Mouse (Mus musculus): ENCODE data around the gene Calm5.
"Not testable (repeated sequence)": the region's sequence is repeated elsewhere in the genome, so short reads cannot be mapped to it uniquely, and the experiment has no call there.

Calm5 gene

GRCm38 (mm10) chr13:3853648-3854333, at the start of gene Calm5:
Gene Calm5 (plus strand): TSS chr13:3854173.
- not testable (repeated sequence) for DNase-seq (ENCODE audit: low spot score)

GRCm38 (mm10) chr13:3804186-3804585, 49.8 kb upstream of the Calm5 start, which contains the start of gene Calml3:
Gene Calml3 (minus strand): TSS chr13:3804316.
- no peak for DNase-seq (ENCODE audit: low spot score)

- DNase-seq (ENCODE audit: low spot score): no peak
Measured at GRCm38 (mm10) chr13:3805132-3805531, 48.8 kb upstream of the Calm5 start.

- no peak for DNase-seq (ENCODE audit: low spot score)
Measured at GRCm38 (mm10) chr13:3805638-3806037, 48.3 kb upstream of the Calm5 start.

GRCm38 (mm10) chr13:3807131-3807827, 46.7 kb upstream of the Calm5 start:
- no peak for DNase-seq (ENCODE audit: low spot score)

- DNase-seq (ENCODE audit: low spot score): no peak
Measured at GRCm38 (mm10) chr13:3818012-3818739, 35.8 kb upstream of the Calm5 start.

GRCm38 (mm10) chr13:3818740-3819076, 35.3 kb upstream of the Calm5 start:
- no peak for DNase-seq (ENCODE audit: low spot score)

GRCm38 (mm10) chr13:3822105-3822504, 31.9 kb upstream of the Calm5 start:
- no peak for DNase-seq (ENCODE audit: low spot score)

- no peak for DNase-seq (ENCODE audit: low spot score)
Measured at GRCm38 (mm10) chr13:3825726-3826125, 28.2 kb upstream of the Calm5 start.

GRCm38 (mm10) chr13:3831546-3831945, 22.4 kb upstream of the Calm5 start:
- no peak for DNase-seq (ENCODE audit: low spot score)

- no peak for DNase-seq (ENCODE audit: low spot score)
Measured at GRCm38 (mm10) chr13:3831994-3832393, 22.0 kb upstream of the Calm5 start.

- no peak for DNase-seq (ENCODE audit: low spot score)
Measured at GRCm38 (mm10) chr13:3832450-3832849, 21.5 kb upstream of the Calm5 start.

- DNase-seq (ENCODE audit: low spot score): not testable (repeated sequence)
Measured at GRCm38 (mm10) chr13:3833644-3834043, 20.3 kb upstream of the Calm5 start.

- DNase-seq (ENCODE audit: low spot score): not testable (repeated sequence)
Measured at GRCm38 (mm10) chr13:3837312-3837807, 16.6 kb upstream of the Calm5 start, which contains the start of gene Calm4. Gene Calm4 (plus strand): TSS chr13:3837757.

GRCm38 (mm10) chr13:3840662-3841061, 13.3 kb upstream of the Calm5 start:
- DNase-seq (ENCODE audit: low spot score): not testable (repeated sequence)

- no peak for DNase-seq (ENCODE audit: low spot score)
Measured at GRCm38 (mm10) chr13:3850330-3850729, 3.6 kb upstream of the Calm5 start.

- DNase-seq (ENCODE audit: low spot score): no peak
Measured at GRCm38 (mm10) chr13:3854856-3855255, 883 bp downstream of the Calm5 start.

- DNase-seq (ENCODE audit: low spot score): no peak
Measured at GRCm38 (mm10) chr13:3856252-3856651, 2.3 kb downstream of the Calm5 start.

GRCm38 (mm10) chr13:3861251-3861650, 7.3 kb downstream of the Calm5 start:
- DNase-seq (ENCODE audit: low spot score): no peak

- DNase-seq (ENCODE audit: low spot score): no peak
Measured at GRCm38 (mm10) chr13:3862325-3862724, 8.4 kb downstream of the Calm5 start.

GRCm38 (mm10) chr13:3862922-3863580, 9.1 kb downstream of the Calm5 start:
- DNase-seq (ENCODE audit: low spot score): no peak

Measured in ovary, adult 18-20 months (tissue).